Mouse (Mus musculus): ENCODE measurements around the gene Mapkapk2.

Gene Mapkapk2

DNA sequence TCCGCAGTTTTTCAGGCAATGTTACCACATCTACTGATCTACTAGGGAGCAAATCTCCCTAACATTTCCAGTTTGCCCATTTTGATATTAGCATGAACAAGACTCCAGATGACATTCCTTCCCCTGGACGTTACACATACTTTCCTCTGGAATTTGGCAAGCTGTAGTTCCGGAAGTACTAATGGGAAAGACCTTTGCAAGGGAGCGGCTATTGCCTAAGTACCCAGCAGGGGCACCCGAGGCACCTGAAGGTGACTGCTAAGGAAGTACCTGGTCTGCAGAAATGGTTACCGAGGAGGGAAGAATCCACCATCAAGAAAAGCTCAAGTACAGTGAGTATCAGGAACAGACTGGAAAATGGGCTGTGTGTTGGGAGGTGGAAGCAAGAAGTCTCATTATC is 14.9 kb upstream of the Mapkapk2 start:
- DNase-seq (ENCODE audit: low read depth, low spot score) = no peak

GRCm38 (mm10) chr1:131110525-131111106 is 13.0 kb upstream of the Mapkapk2 start:
- DNase-seq (ENCODE audit: low read depth, low spot score) = no peak

GRCm38 (mm10) chr1:131107575-131108308 is 10.1 kb upstream of the Mapkapk2 start:
- no peak for DNase-seq (ENCODE audit: low read depth, low spot score)

DNA sequence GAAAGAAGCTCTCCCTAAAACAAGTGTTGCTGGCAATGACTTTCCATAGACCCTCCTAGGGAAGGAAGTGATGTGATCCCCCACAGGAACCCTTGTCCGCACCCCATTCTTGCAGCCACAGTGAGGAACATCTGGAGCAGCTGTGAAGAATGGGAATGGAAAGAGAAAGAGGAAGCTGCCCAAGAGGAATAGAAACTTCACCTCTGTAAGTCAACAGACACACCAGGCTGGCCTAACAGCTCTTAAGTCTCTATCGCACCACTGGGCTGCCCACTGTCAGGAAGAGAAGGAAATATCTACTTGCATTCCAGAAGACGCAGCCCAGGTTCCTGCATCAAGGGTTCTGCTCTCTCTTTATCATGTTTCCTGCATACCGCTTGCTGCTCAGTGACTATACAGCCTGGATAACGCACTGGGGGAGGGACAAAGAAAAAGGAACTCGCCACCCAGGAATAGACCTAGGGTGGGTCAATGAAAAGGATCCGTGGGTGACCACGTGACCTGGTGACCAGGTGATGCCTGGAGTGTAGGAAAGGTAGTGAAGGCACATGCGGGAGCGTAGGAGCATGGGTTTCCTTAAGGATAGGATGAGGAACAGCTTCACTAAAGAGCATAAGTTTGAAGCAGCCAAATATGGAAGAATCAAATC is 6.3 kb upstream of the Mapkapk2 start:
- DNase-seq (ENCODE audit: low read depth, low spot score) = no peak

GRCm38 (mm10) chr1:131100808-131101207 is 3.2 kb upstream of the Mapkapk2 start:
- DNase-seq (ENCODE audit: low read depth, low spot score) = no peak

GRCm38 (mm10) chr1:131096803-131097699 is 575 bp downstream of the Mapkapk2 start:
- no peak for DNase-seq (ENCODE audit: low read depth, low spot score)

DNA sequence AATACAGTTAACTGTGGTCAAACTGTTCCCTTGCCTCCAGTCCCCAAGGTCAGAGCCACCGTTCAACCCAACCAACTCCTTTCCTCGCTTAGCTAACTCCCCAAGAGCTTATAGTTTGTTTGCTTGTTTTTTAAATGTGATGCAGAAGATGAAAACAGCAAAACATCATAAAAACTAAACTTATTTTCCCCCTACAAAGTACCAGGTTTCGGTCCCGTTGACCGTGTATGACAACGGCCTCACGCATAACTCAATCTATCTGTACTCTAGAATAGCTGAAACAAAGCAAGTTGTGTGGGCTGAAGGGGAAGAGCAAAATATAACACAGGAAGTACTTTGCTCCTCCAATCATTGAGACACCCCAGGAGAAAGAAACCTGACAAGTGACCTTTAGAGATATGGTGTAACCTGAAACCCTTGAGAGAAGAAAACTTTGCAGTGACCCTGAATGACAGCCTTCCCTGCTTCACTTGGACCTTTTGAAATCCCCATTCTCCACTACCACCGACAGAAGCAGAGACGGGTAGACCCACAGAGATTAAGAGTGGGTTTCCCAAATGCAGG is 1.4 kb downstream of the Mapkapk2 start:
- DNase-seq (ENCODE audit: low read depth, low spot score) = no peak

GRCm38 (mm10) chr1:131095574-131095973 is 2.1 kb downstream of the Mapkapk2 start:
- no peak for DNase-seq (ENCODE audit: low read depth, low spot score)

DNA sequence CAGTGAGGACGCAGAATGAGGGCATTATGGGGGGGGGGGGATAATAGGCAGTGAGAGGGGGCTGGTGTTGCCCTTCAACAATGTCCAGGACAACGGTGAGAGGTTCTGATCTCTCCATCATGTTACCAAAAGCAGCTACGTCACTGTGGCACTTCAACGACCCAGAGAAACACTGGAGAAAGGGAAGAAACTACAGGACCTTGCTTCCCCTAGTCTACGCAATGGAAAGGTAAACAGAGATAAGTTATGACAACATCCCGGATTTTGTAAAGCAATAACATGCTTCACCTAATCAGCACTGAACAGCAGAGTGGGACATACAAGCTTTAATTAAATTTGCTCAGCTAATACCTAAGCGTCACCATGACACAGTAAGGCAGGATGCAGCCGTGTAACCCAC is 3.7 kb downstream of the Mapkapk2 start:
- no peak for DNase-seq (ENCODE audit: low read depth, low spot score)

- DNase-seq (ENCODE audit: low read depth, low spot score) = no peak
Measured at GRCm38 (mm10) chr1:131092846-131093245, 4.8 kb downstream of the Mapkapk2 start.

DNA sequence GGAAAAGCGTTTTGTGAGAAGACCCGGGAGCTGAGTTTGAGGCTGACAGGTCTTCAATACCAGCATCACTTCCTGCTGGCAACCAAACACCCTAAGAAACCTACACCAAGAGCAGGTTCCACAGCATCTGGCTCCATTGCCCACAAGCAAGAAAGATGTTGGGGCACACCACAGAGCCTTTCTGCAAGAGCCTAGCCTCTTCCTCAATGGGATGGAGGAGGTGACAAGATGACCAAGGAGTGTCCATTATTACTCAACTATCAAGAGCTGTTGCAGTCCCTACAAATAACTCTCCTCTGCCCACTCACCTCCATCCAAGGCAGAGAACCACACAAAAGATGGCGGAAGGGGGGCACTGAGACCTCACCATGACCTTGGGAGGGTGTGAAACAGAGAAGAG is 5.5 kb downstream of the Mapkapk2 start:
- no peak for DNase-seq (ENCODE audit: low read depth, low spot score)

GRCm38 (mm10) chr1:131091481-131091880 is 6.1 kb downstream of the Mapkapk2 start:
- DNase-seq (ENCODE audit: low read depth, low spot score) = no peak

- DNase-seq (ENCODE audit: low read depth, low spot score) = no peak
Measured at GRCm38 (mm10) chr1:131090877-131091276, 6.7 kb downstream of the Mapkapk2 start.

- no peak for DNase-seq (ENCODE audit: low read depth, low spot score)
Measured at GRCm38 (mm10) chr1:131090261-131090660, 7.4 kb downstream of the Mapkapk2 start.

DNA sequence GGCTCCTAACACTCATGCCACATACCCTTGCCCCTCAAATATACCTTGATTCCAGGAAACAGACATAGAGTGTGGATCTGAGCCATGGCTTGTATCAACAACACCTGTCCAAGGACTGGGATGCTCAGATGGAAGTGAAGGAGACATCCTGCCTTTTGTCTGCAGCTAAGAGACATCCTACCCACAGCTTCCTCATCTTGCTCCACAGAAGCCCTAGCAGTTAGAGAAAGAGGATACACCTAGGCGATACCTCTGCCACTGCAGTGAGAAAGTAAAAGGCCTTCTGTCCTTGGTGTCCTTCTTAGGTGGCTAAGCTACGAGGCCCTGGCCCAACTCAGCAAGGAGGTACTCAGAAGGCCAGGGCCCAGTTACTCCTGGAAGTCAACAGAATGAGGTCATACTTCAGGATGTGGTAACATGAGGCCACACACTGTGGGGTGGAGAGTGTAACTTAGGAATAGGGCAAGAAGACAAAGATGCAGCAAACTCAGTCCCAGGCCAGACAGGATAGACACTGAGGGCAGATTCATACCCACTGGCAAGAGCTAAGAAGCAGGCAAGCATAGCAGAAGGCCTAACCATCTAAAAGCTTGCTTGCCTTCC is 8.0 kb downstream of the Mapkapk2 start:
- DNase-seq (ENCODE audit: low read depth, low spot score) = no peak

DNA sequence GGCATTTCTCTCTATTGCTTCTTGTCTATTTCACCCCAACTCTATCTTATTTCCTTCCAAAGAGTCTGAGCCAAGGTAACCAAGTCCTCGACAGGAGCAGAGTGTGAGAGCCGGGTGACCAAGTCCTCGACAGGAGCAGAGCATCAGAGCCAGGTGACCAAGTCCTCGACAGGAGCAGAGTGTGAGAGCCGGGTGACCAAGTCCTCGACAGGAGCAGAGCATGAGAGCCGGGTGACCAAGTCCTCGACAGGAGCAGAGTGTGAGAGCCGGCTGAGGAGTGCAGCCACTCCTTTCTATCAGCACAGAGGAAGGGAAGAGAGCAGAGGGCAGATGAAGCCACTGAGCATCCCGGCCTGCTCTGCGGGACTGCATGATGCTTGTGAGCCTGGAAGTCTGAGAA is 9.1 kb downstream of the Mapkapk2 start:
- no peak for DNase-seq (ENCODE audit: low read depth, low spot score)

DNA sequence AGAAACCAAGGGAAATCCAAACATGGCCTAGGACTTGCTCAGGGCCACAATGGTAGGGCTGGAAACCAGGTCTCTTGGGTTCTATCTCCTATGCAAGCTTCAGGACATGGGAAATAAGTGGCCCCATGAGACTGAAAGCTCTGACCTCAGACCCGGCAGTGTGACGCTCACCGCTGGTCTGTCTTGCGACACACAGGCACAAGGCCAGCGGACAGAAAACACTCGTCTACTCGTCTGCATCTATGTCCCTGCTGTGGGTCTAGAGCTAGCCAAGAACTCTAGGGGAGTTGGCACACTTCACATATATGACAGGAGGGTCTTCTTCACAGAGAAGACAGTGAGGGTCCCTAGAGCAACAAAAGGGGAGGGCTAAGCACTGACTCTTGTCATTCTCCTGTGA is 10.7 kb downstream of the Mapkapk2 start:
- no peak for DNase-seq (ENCODE audit: low read depth, low spot score)

- no peak for DNase-seq (ENCODE audit: low read depth, low spot score)
Measured at GRCm38 (mm10) chr1:131085957-131086739, 11.5 kb downstream of the Mapkapk2 start.

GRCm38 (mm10) chr1:131085272-131085671 is 12.4 kb downstream of the Mapkapk2 start:
- no peak for DNase-seq (ENCODE audit: low read depth, low spot score)

GRCm38 (mm10) chr1:131084289-131084688 is 13.3 kb downstream of the Mapkapk2 start:
- no peak for DNase-seq (ENCODE audit: low read depth, low spot score)

All from WW6 (cell line).